Mouse (Mus musculus) limb, embryonic 14.5 days (tissue): Measurements from ENCODE around the gene Cers1. TPM values are rescaled to one million over a fixed set of nuclear protein-coding genes. Genes with fewer than 3 reads are reported as not detected.
A peak's percentile ranks its signal among the peaks of the same experiment; 100 is the strongest.

Experiments
- ATAC-seq: fragments of 200-750 bp; cut with Nextera tagmentation; 2 replicates; pipeline ENCODE4 v1.8.0; 2017; ENCODE audit warnings: low read depth, moderate number of reproducible peaks, moderate TSS enrichment; ENCODE audit not compliant: low FRiP score
- DNase-seq: peaks from one replicate; pipeline ENCODE4 v3.0.0-alpha.2; 2015; ENCODE audit warnings: low spot score
- H3K27ac ChIP-seq: fragments of 300-500 bp; sonication (generic); replicated peaks from 2 replicates; pipeline ENCODE4 v1.5.1; 2014; ENCODE audit warnings: low read depth, mild to moderate bottlenecking, low read length, moderate library complexity, mixed read lengths
- H3K27me3 ChIP-seq: fragments of 300-500 bp; sonication (generic); 2 replicates; pipeline ENCODE4 v1.6.1; 2014; ENCODE audit warnings: low read length, mixed read lengths; ENCODE audit not compliant: control insufficient read depth, insufficient read depth
- H3K36me3 ChIP-seq: fragments of 300-500 bp; sonication (generic); 2 replicates; pipeline ENCODE4 v1.6.1; 2014; ENCODE audit warnings: mild to moderate bottlenecking, low read length, moderate library complexity, mixed read lengths; ENCODE audit not compliant: control insufficient read depth, insufficient read depth
- H3K4me1 ChIP-seq: fragments of 300-500 bp; sonication (generic); 2 replicates; pipeline ENCODE4 v1.6.1; 2014; ENCODE audit warnings: antibody characterized with exemption, low read length, mixed read lengths; ENCODE audit not compliant: control insufficient read depth, insufficient read depth
- H3K4me2 ChIP-seq: fragments of 300-500 bp; sonication (generic); replicated peaks from 2 replicates; pipeline ENCODE4 v1.6.1; 2014; ENCODE audit warnings: low read depth, mild to moderate bottlenecking, low read length, moderate library complexity; ENCODE audit not compliant: severe bottlenecking
- H3K4me3 ChIP-seq: fragments of 300-500 bp; sonication (generic); replicated peaks from 2 replicates; pipeline ENCODE4 v1.5.1; 2014; ENCODE audit warnings: low read length
- H3K9ac ChIP-seq: fragments of 300-500 bp; sonication (generic); 2 replicates; pipeline ENCODE4 v1.6.1; 2014; ENCODE audit warnings: mild to moderate bottlenecking, low read depth, low read length, moderate library complexity; ENCODE audit not compliant: severe bottlenecking
- H3K9me3 ChIP-seq: fragments of 300-500 bp; sonication (generic); 2 replicates; pipeline ENCODE4 v1.6.1; 2016; ENCODE audit warnings: low read length; ENCODE audit not compliant: control insufficient read depth
- POLR2A ChIP-seq: fragments of 200-500 bp; IDR thresholded peaks from 2 replicates; pipeline ENCODE4 v1.8.0; 2012; ENCODE audit warnings: inconsistent platforms, mild to moderate bottlenecking, moderate library complexity, borderline replicate concordance; ENCODE audit not compliant: insufficient read depth, insufficient read length; ENCODE audit errors: extremely low read depth
- WGBS: fragments of 180-500 bp; shearing (Covaris S2); extraction: QIAGEN DNeasy Blood & Tissue Kit; methylation state at CpG from one replicate; pipeline ENCODE4 v1.1.7; 2014; 5-methylcytosine and 5-hydroxymethylcytosine counted together
- polyA plus RNA-seq, 2 experiments: library from polyadenylated mRNA; depleted of rRNA in 1 of 2; stranded (reverse) in 1 of 2; unstranded in 1 of 2; fragments of >200 nt; fragmentation: Nextera tagmentation in 1 of 2; extraction: Ambion mirVana in 1 of 2; gene quantifications; 2 replicates each; pipeline versions ENCODE4 v1.2.1 to v1.2.3; 2012 to 2014

The Cers1 gene
- polyA plus RNA-seq, 2 experiments, result 12.0 to 12.4 TPM

DNA sequence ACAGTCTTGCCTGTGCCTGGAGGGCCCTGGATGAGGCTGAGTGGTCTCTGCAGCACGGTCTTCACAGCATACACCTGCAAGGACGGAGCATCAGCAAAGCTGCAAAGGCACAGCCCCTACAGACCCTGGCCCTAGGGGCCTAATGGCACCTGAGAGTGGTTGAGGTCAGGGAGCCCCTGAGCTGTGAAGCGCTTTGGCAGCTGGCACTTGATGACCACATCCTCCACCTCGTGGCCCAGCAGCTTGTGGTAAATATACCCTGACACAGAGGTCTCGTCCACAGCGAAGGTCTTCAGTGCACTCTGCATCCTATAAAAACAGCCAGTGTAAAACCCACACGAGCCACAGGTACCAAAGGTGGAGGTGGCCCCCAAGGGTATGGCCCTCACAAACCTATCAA is 23.4 kb downstream of the Cers1 start:
- no peak for ATAC-seq
- Histone ChIP-seq H3K4me3 (no peak overlapping the region), H3K27me3 (no peaks in the 10 kb centered on the region), H3K36me3 (peaks cover 99% of the 10 kb centered on the region), H3K9ac (no peak overlapping the region), H3K9me3 (no peaks in the 10 kb centered on the region), H3K4me2 (no peak overlapping the region), H3K4me1 (peaks cover 9% of the 10 kb centered on the region; the same call in 1 of the 2 replicates), H3K27ac (no peak overlapping the region)
- no peak for DNase-seq
- no peak for TF ChIP-seq POLR2A
- WGBS, result 89% methylated on average over 7 of the region's 7 CpGs

GRCm38 (mm10) chr8:70340659-70341058 is 25.1 kb downstream of the Cers1 start:
- DNase-seq, result no peak
- no peak for ATAC-seq
- WGBS, result 90% methylated on average over 7 of the region's 7 CpGs
- H3K4me2 ChIP-seq, result no peak overlapping the region
- H3K27me3 ChIP-seq, result no peaks in the 10 kb centered on the region
- no peak overlapping the region for H3K4me3 ChIP-seq
- no peaks in the 10 kb centered on the region for H3K9me3 ChIP-seq
- H3K36me3 ChIP-seq, result peaks cover 85% of the 10 kb centered on the region
- TF ChIP-seq POLR2A, result no peak
- H3K9ac ChIP-seq, result no peak overlapping the region
- no peak overlapping the region for H3K27ac ChIP-seq
- peaks cover 11% of the 10 kb centered on the region; the same call in 1 of the 2 replicates for H3K4me1 ChIP-seq

DNA sequence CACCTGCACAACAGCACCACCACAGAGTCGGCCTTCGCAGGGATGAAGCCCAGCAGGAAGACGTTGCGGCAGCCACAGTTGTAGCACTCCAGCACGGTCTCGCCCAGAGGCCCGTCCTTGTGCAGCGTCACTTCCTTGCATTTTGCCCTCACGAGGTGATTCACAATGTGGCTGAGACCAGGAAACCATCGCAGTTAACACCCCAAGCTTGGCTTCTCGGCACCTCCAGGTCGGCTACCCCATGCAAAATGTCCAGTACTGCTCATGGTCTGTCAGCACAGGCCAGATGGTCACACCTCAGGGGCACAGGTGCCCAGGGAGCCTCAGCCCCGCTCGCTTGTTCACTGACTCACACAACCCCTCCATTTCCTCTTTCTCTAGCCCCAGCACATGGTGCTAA is 26.4 kb downstream of the Cers1 start:
- H3K4me2 ChIP-seq, result no peak overlapping the region
- no peaks in the 10 kb centered on the region for H3K9me3 ChIP-seq
- 89% methylated on average over 14 of the region's 14 CpGs for WGBS
- peaks cover 80% of the 10 kb centered on the region for H3K36me3 ChIP-seq
- peaks cover 11% of the 10 kb centered on the region; the same call in 1 of the 2 replicates for H3K4me1 ChIP-seq
- H3K4me3 ChIP-seq, result no peak overlapping the region
- no peaks in the 10 kb centered on the region for H3K27me3 ChIP-seq
- no peak overlapping the region for H3K27ac ChIP-seq
- no peak for TF ChIP-seq POLR2A
- DNase-seq (no peak), ATAC-seq (no peak)
- H3K9ac ChIP-seq, result no peak overlapping the region

- H3K27me3 ChIP-seq, result no peaks in the 10 kb centered on the region
- H3K4me3 ChIP-seq, result no peak overlapping the region
- peaks cover 11% of the 10 kb centered on the region; the same call in 1 of the 2 replicates for H3K4me1 ChIP-seq
- TF ChIP-seq POLR2A, result no peak
- DNase-seq (no peak), ATAC-seq (no peak)
- peaks cover 70% of the 10 kb centered on the region for H3K36me3 ChIP-seq
- H3K9ac ChIP-seq, result no peak overlapping the region
- H3K9me3 ChIP-seq, result no peaks in the 10 kb centered on the region
- no peak overlapping the region for H3K27ac ChIP-seq
- no peak overlapping the region for H3K4me2 ChIP-seq
- WGBS, result 26% methylated on average over 7 of the region's 7 CpGs
Measured at GRCm38 (mm10) chr8:70343076-70343475, 27.5 kb downstream of the Cers1 start.

DNA sequence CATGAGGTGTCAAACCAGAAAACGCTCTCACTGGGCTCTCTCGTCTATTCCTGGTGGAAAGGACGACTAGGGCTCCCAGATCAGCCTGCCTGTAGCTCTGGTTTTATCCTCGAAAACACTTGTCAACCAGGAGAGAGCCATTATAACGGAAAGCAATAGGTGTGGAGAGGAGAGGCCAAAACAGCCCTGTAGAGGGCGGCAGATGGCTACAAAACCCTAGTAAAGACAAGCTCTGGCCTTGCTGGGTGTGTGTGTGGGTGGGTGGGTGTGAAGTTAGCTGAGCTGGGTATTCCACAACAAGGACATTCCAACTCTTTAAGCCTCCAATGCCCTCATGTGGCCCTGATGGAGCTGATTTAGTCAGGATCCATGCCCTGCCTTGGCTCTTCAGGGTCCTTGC is 28.1 kb downstream of the Cers1 start:
- Histone ChIP-seq H3K4me2 (no peak overlapping the region), H3K27me3 (no peaks in the 10 kb centered on the region), H3K4me1 (peaks cover 14% of the 10 kb centered on the region; the same call in 1 of the 2 replicates), H3K9me3 (no peaks in the 10 kb centered on the region), H3K4me3 (no peak overlapping the region), H3K27ac (0 out of 2 replicates have a peak overlapping the region, but pooled peaks have one; percentile 33), H3K9ac (no peak overlapping the region), H3K36me3 (peaks cover 69% of the 10 kb centered on the region)
- no peak for TF ChIP-seq POLR2A
- WGBS, result 41% methylated on average over 6 of the region's 6 CpGs
- DNase-seq (peak; percentile 51), ATAC-seq (peak; percentile 41; the same call in 1 of the 2 replicates)

DNA sequence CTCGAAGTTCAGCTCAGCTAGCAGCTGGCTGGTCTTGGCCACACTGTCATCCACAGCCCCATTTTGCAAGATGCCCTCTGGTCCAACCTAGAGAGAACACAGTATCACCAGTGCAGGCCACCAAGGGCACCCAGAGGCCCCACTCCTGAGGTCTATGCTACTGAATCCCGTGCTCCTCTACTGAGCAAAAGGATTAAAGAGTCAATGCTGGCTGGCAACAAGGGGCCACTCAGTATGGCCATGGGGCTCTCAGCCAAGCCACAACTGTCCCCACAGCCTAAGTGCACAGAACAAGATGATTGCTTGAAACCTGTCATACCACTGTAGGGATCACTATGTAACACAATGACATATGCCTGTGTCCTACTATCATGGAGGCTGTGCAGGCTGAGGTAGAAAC is 28.7 kb downstream of the Cers1 start:
- no peaks in the 10 kb centered on the region for H3K27me3 ChIP-seq
- H3K36me3 ChIP-seq, result peaks cover 69% of the 10 kb centered on the region
- no peak overlapping the region for H3K27ac ChIP-seq
- no peak overlapping the region for H3K4me3 ChIP-seq
- no peak for TF ChIP-seq POLR2A
- peaks cover 14% of the 10 kb centered on the region; the same call in 1 of the 2 replicates for H3K4me1 ChIP-seq
- H3K4me2 ChIP-seq, result no peak overlapping the region
- no peak for ATAC-seq
- 93% methylated on average over 2 of the region's 2 CpGs for WGBS
- DNase-seq, result no peak
- H3K9me3 ChIP-seq, result no peaks in the 10 kb centered on the region
- H3K9ac ChIP-seq, result no peak overlapping the region
